Mouse (Mus musculus) testis, adult 10 weeks (tissue): Measurements from ENCODE around the gene Krt84. TPM values are rescaled to one million over a fixed set of nuclear protein-coding genes. Genes with fewer than 3 reads are reported as not detected.

Source experiments
- polyA plus RNA-seq: library from polyadenylated mRNA; stranded (reverse); fragments of 350-450 nt; fragmentation: Illumina TruSeq; extraction: RNeasy Lipid Tissue Mini Kit (QIAGEN cat#74804); gene quantifications from one replicate; pipeline ENCODE4 v1.2.3, GENCODE M21; 2014; ENCODE audit warnings: low read depth, low replicate concordance

The Krt84 gene
- not detected for polyA plus RNA-seq

GRCm38 (mm10) chr15:101532720-101533119 lies at the start of gene Krt84:
Gene Krt84, minus strand, starts transcription at chr15:101532820.

GRCm38 (mm10) chr15:101573796-101574345 lies 41.3 kb upstream of the Krt84 start, which contains the start of gene Krt75:
Gene Krt75, minus strand, starts transcription at chr15:101573904.

GRCm38 (mm10) chr15:101562850-101563249 lies 30.2 kb upstream of the Krt84 start, which contains the start of gene Krt90:
Gene Krt90, minus strand, starts transcription at chr15:101562950.

GRCm38 (mm10) chr15:101550567-101550966 lies 17.9 kb upstream of the Krt84 start, which contains the start of gene Krt82:
Gene Krt82, minus strand, starts transcription at chr15:101550667.

GRCm38 (mm10) chr15:101517161-101517560 lies 15.5 kb downstream of the Krt84 start, which contains the start of gene Gm49425:
Gene Gm49425, minus strand, starts transcription at chr15:101517261.

GRCm38 (mm10) chr15:101491431-101491830 lies 41.2 kb downstream of the Krt84 start, which contains the start of gene Krt83:
Gene Krt83, minus strand, starts transcription at chr15:101491512.

Other genes with a start within 250 kb of the Krt84 start
- not detected for gene Atg101, start 248.5 kb downstream of the Krt84 start, polyA plus RNA-seq
- 1.7 TPM for gene 6030408B16Rik, start 239.6 kb downstream of the Krt84 start, polyA plus RNA-seq
- not detected for gene Krt80, start 162.7 kb downstream of the Krt84 start, polyA plus RNA-seq
- gene Krt7, start 121.8 kb downstream of the Krt84 start, polyA plus RNA-seq, result not detected
- not detected for gene Krt87, start 94.0 kb downstream of the Krt84 start, polyA plus RNA-seq
- 8.2 TPM for gene Krt88, start 85.1 kb downstream of the Krt84 start, polyA plus RNA-seq
- gene Krt81, start 69.1 kb downstream of the Krt84 start, polyA plus RNA-seq, result not detected
- not detected for gene Krt86, start 59.3 kb downstream of the Krt84 start, polyA plus RNA-seq
- not detected for gene Krt83, start 41.3 kb downstream of the Krt84 start, polyA plus RNA-seq
- not detected for gene Gm49425, start 15.6 kb downstream of the Krt84 start, polyA plus RNA-seq
- gene Krt82, start 17.8 kb upstream of the Krt84 start, polyA plus RNA-seq, result not detected
- not detected for gene Krt90, start 30.1 kb upstream of the Krt84 start, polyA plus RNA-seq
- not detected for gene Krt75, start 41.1 kb upstream of the Krt84 start, polyA plus RNA-seq
- not detected for gene Gm5414, start 95.4 kb upstream of the Krt84 start, polyA plus RNA-seq
- gene Gm5478, start 114.6 kb upstream of the Krt84 start, polyA plus RNA-seq, result not detected
- not detected for gene Krt6b, start 147.5 kb upstream of the Krt84 start, polyA plus RNA-seq
- not detected for gene Krt6a, start 161.5 kb upstream of the Krt84 start, polyA plus RNA-seq
- not detected for gene Krt5, start 180.1 kb upstream of the Krt84 start, polyA plus RNA-seq
- not detected for gene Krt71, start 210.3 kb upstream of the Krt84 start, polyA plus RNA-seq